Mouse (Mus musculus) brain, embryonic 14.5 days (tissue): Measurements from ENCODE around the gene Eid1.

ENCODE experiments used
- CTCF ChIP-seq: fragments of 200-500 bp; IDR thresholded peaks from 2 replicates; pipeline ENCODE4 v1.5.1; 2012; ENCODE audit warnings: inconsistent platforms, mild to moderate bottlenecking, moderate library complexity, borderline replicate concordance; ENCODE audit not compliant: insufficient read depth, insufficient read length; ENCODE audit errors: extremely low read depth
- POLR2A ChIP-seq: fragments of 200-500 bp; IDR thresholded peaks from 2 replicates; pipeline ENCODE4 v1.6.1; 2012; ENCODE audit warnings: mild to moderate bottlenecking, inconsistent platforms, borderline replicate concordance; ENCODE audit not compliant: poor library complexity, insufficient read depth, insufficient read length, severe bottlenecking; ENCODE audit errors: extremely low read depth

GRCm38 (mm10) chr2:125724086-125724430, 51.2 kb downstream of the Eid1 start, which contains the start of gene Shc4:
- no peak for TF ChIP-seq CTCF
- no peak for TF ChIP-seq POLR2A
